Mouse (Mus musculus) ES-Bruce4 (cell line): Measurements from ENCODE around the gene Tctn3. TPM values are rescaled to one million over a fixed set of nuclear protein-coding genes. Genes with fewer than 3 reads are reported as not detected.
"Not testable (repeated sequence)": the region's sequence is repeated elsewhere in the genome, so short reads cannot be mapped to it uniquely, and the experiment has no call there.

ENCODE experiments used
- H3K27ac ChIP-seq: 2 replicates; pipeline ENCODE4 v1.5.1; 2012; ENCODE audit warnings: low read length, inconsistent platforms; ENCODE audit not compliant: insufficient read depth
- H3K27me3 ChIP-seq: 2 replicates; pipeline ENCODE4 v1.6.1; 2012; ENCODE audit warnings: mild to moderate bottlenecking, low read length, inconsistent platforms; ENCODE audit not compliant: control insufficient read depth, poor library complexity, insufficient read depth, severe bottlenecking
- H3K36me3 ChIP-seq: 2 replicates; pipeline ENCODE4 v1.6.1; 2012; ENCODE audit warnings: inconsistent platforms, mild to moderate bottlenecking, low read length, moderate library complexity; ENCODE audit not compliant: control insufficient read depth, poor library complexity, insufficient read depth, severe bottlenecking
- H3K4me1 ChIP-seq: one replicate; pipeline ENCODE4 v1.8.1; 2011; ENCODE audit warnings: low read length; ENCODE audit not compliant: control insufficient read depth, insufficient read depth
- H3K4me3 ChIP-seq: 2 replicates; pipeline ENCODE4 v1.5.1; 2011; ENCODE audit warnings: low read depth, mild to moderate bottlenecking, low read length
- H3K9ac ChIP-seq: 2 replicates; pipeline ENCODE4 v1.6.1; 2012; ENCODE audit warnings: low read depth, mild to moderate bottlenecking, inconsistent platforms; ENCODE audit not compliant: poor library complexity, severe bottlenecking
- H3K9me3 ChIP-seq: replicated peaks from 2 replicates; pipeline ENCODE4 v1.6.1; 2012; ENCODE audit warnings: mild to moderate bottlenecking, low read length, inconsistent platforms; ENCODE audit not compliant: control insufficient read depth, poor library complexity, insufficient read depth, severe bottlenecking
- CTCF ChIP-seq: IDR thresholded peaks from one replicate; pipeline ENCODE4 v1.8.1; 2011; ENCODE audit warnings: low read depth, low read length
- EP300 ChIP-seq: IDR thresholded peaks from 2 replicates; pipeline ENCODE4 v1.6.1; 2011; ENCODE audit warnings: low read depth, low read length; ENCODE audit not compliant: insufficient read depth
- POLR2A ChIP-seq: IDR thresholded peaks from one replicate; pipeline ENCODE4 v1.8.1; 2011; ENCODE audit warnings: low read length; ENCODE audit not compliant: insufficient read depth
- polyA plus RNA-seq: library from polyadenylated mRNA; stranded (reverse); fragments of >200 nt; gene quantifications from 2 replicates; pipeline ENCODE4 v1.2.4, GENCODE M21; 2011; ENCODE audit warnings: low read depth; ENCODE audit not compliant: missing spikeins, insufficient read depth, insufficient read length

Tctn3 gene
- polyA plus RNA-seq, 1 experiment, result 8.7 TPM

DNA sequence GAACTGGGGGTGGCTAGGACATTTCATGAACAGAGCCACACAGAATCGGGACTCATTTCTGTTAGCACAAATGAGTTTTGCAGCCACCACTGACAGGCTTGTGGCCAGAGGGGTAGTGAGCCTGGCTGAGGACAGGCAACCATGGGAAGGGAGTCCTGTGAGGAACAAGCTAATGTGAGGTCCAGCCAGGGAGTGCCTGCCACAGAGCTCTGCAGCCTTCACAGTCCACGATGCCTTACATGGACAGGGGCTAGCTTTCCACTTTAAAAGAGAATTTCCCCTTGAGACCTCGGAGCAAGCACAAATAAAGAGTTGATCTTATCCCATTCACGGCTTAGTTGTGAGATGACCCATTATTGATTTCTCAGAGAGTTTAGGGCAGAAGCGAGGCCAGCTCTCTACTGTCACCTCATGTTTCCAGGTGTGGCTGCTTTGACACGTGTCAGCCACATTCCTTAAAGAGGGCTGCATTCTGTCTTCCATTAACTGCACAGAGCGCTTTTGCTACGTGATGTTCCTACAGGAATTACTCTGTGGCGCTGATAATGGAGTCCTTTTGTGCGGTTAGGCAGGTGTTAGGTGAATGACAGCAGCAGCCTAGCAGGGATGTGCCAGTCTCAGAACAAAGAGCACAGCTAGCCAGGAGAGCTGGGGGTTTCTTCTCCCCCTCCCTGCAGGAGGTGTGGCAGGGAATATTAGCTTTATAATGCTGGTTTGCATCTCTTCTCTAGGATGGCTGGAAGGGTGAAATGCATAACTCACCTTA, 48.0 kb downstream of the Tctn3 start:
- TF ChIP-seq CTCF (no peak), POLR2A (no peak), EP300 (no peak)
- Histone ChIP-seq H3K27me3 (no peaks in the 10 kb centered on the region), H3K9ac (no peak overlapping the region), H3K4me1 (no peaks in the 10 kb centered on the region), H3K27ac (no peak overlapping the region), H3K36me3 (peaks cover 42% of the 10 kb centered on the region), H3K4me3 (no peak overlapping the region), H3K9me3 (no peaks in the 10 kb centered on the region)

DNA sequence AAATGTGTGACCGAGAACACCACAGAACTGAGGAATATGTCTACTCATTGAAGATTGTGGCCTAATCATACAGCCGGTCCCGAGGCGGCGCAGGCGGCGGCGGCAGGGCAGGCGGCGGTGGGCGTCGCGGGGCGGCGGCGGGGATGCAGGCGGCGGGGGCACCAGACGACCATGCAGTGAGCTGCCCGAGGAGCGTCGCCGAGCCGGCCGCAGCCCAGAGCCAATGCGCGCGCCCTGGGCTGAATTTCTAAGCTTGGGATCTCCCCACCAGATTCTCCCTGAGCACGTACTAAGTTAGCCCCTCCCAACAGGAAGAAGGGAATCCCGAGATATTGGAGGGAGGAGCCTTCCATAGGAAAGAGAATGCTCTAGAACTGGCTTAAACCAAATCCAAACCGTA, 50.5 kb downstream of the Tctn3 start:
- H3K36me3 ChIP-seq, result peaks cover 29% of the 10 kb centered on the region
- H3K4me1 ChIP-seq, result not testable (repeated sequence)

DNA sequence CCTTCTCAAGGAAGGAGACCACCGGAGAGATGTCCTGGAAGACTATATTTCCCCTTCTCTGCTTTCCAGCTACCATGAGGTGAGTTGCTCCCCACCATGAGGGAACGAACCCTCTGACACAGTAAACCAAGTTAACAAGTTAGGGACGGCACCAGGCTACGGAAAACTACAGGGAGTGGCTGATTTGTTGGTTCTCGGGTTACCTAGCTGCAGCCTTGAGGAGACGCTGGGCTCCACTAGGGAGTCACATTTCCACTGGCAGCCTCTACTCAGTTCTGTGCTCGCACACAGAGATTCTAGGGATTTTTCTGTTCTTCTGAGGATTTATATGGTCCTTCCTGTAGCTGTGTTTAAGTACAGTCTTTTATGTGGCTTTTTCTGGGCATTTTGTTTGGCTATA, 56.0 kb downstream of the Tctn3 start:
- no peak for TF ChIP-seq EP300
- TF ChIP-seq POLR2A, result no peak
- no peak for TF ChIP-seq CTCF
- Histone ChIP-seq H3K27ac (no peak overlapping the region), H3K36me3 (peaks cover 2% of the 10 kb centered on the region), H3K9me3 (no peaks in the 10 kb centered on the region), H3K4me1 (no peaks in the 10 kb centered on the region), H3K4me3 (no peak overlapping the region), H3K9ac (no peak overlapping the region), H3K27me3 (no peaks in the 10 kb centered on the region)

More for the DNA sequence above, 50.5 kb downstream of the Tctn3 start:
- not testable (repeated sequence) for H3K27me3 ChIP-seq, H3K27ac ChIP-seq, H3K9me3 ChIP-seq
- Histone ChIP-seq H3K9ac (0 out of 2 replicates have a peak overlapping the region, but pooled peaks have one; percentile 11), H3K4me3 (peak overlapping the region; percentile 10; the same call in 1 of the 2 replicates)

DNA sequence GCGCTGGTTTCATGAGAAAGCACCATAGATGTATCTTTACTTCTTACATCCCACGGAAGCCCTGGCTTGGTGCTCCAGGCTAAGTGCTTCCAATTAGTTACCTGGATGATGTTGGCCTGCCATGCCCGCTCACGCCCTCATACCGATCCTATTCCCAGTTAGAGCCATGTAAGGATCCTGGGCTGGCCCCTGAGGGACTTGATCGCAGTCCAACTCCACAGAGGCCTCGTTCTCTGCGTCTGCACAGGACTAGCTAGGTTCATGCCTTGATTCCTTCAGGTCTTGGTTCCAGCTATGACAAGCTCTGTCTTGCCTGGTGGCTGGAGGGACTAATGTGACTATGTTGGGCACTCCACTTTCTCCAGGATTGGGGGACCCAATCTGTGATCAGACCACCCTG, 56.9 kb downstream of the Tctn3 start:
- no peaks in the 10 kb centered on the region for H3K9me3 ChIP-seq
- no peak overlapping the region for H3K4me3 ChIP-seq
- TF ChIP-seq POLR2A, result no peak
- TF ChIP-seq EP300, result no peak
- TF ChIP-seq CTCF, result no peak
- peaks cover 6% of the 10 kb centered on the region for H3K36me3 ChIP-seq
- no peak overlapping the region for H3K9ac ChIP-seq
- no peaks in the 10 kb centered on the region for H3K4me1 ChIP-seq
- no peak overlapping the region for H3K27ac ChIP-seq
- H3K27me3 ChIP-seq, result no peaks in the 10 kb centered on the region

DNA sequence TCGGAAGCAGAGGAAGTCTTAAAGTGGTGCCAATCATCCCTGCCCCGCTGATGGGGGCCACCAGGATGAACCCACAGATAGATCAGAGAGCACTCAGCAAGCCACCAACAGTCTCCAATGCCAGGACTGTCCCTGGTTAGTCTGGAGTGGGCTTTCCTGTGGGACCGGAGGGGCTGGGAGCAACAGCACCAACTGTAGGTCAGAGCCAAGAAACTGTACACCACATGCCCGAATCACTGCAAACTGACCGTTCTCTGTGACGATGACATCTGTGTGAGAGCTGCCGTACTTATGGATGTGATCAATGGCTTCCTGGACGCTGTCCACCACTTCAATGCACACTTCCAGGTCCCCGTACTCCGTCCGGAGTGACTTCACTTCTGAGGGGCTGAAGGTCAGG, 57.7 kb downstream of the Tctn3 start:
- H3K27me3 ChIP-seq, result no peaks in the 10 kb centered on the region
- H3K36me3 ChIP-seq, result peaks cover 6% of the 10 kb centered on the region
- no peak overlapping the region for H3K4me3 ChIP-seq
- no peaks in the 10 kb centered on the region for H3K4me1 ChIP-seq
- H3K9ac ChIP-seq, result no peak overlapping the region
- no peaks in the 10 kb centered on the region for H3K9me3 ChIP-seq
- H3K27ac ChIP-seq, result no peak overlapping the region
- TF ChIP-seq EP300, result no peak
- no peak for TF ChIP-seq POLR2A
- TF ChIP-seq CTCF, result no peak

DNA sequence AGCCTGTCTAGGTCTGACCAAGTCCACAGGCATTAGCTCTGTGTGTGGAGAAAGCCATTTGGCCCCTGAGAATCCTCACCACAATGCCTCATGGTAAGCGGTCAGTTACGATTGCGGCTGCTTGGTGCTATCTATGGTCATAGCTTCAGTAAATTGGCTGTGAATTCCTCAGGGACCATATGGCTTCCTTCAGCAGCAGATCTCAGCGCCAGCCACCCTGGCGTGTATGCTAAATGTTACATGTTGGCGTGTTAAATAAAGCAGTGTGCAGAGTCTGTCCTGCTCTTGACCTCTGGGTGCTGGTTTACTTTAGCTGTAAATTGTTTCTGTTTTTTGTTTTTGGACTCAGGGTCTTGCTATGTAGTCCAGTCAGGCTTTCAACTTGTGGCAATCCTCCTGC, 58.2 kb downstream of the Tctn3 start:
- no peak overlapping the region for H3K27ac ChIP-seq
- no peaks in the 10 kb centered on the region for H3K4me1 ChIP-seq
- no peak overlapping the region for H3K4me3 ChIP-seq
- TF ChIP-seq POLR2A (no peak), CTCF (no peak), EP300 (no peak)
- no peaks in the 10 kb centered on the region for H3K9me3 ChIP-seq
- H3K27me3 ChIP-seq, result no peaks in the 10 kb centered on the region
- H3K36me3 ChIP-seq, result peaks cover 6% of the 10 kb centered on the region
- no peak overlapping the region for H3K9ac ChIP-seq
